Comparison of ENCODE assay signal across 10 mouse cellular contexts in the genomic region with DNA sequence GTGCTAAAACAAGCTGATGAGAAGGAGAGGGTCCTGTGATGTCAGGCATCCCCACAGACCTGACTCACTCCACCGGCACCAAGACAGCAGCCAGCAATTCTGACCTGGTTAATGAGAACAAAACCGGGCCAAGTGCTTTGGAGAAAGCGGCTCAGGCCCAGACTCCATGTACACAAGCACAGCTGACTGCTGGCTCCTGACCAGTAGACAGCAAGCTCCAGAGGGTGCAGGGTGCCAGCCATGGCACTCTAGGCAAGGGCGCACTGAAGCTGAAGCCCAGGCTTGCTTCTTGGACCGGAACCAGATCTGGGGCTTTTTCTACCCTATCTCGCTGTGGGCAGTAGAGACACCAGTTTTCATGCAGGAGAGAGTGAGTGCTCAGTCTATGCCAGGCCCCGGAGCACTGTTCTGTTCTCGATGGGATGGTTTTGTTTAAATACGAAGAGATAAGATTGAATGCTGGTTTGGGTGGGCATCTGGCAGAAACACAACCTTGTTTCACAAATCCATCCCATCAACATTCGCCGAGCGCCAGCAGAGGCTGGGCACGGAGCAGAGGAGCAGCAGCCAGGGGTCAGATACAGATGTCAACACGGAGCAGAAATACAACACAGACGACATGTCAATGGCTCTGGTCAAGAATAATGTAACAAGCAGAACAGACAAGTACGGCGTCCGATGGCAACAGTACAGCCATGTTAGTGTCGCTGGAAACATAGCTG.
DNase-seq lines count a peak whose midpoint lies in the region; ATAC-seq and TF ChIP-seq lines count a peak whose summit lies in the region.
"Had no signal": no experiment of that assay in that cellular context is flagged by ENCODE, and none has a peak within 500 bp of the region (broad histone marks: within the 10 kb centered on the region; RNA-seq: fewer than 3 reads in every experiment).

No protein-coding gene starts in this region.

- ATAC-seq in kidney, embryonic 15.5 days (replicated peaks; ENCODE audit: low FRiP score) = no peak
- ATAC-seq in lung, embryonic 16.5 days (ENCODE audit: low read depth) = peak; percentile 87

- H3K27me3 ChIP-seq in kidney, adult 2 months (replicated peaks; ENCODE audit: control insufficient read depth, insufficient read depth, low read length) = no peaks in the 10 kb centered on the region
- H3K27me3 ChIP-seq in kidney, embryonic 15.5 days = no peaks in the 10 kb centered on the region
- no peaks in the 10 kb centered on the region for H3K27me3 ChIP-seq in lung, embryonic 16.5 days (ENCODE audit: control insufficient read depth, insufficient read depth, low read depth, low read length)
- H3K27me3 ChIP-seq: midbrain, embryonic 12.5 days had no signal

- H3K4me3 ChIP-seq in kidney, adult 2 months (ENCODE audit: insufficient read depth, low read depth, low read length) = no peak overlapping the region
- H3K4me3 ChIP-seq in kidney, embryonic 15.5 days (replicated peaks) = no peak overlapping the region
- H3K4me3 ChIP-seq in lung, embryonic 16.5 days (ENCODE audit: low read length) = no peak overlapping the region
- H3K4me3 ChIP-seq: midbrain, embryonic 12.5 days had no signal

- no peak for TF ChIP-seq POLR2A in kidney, adult 2 months (IDR thresholded peaks at IDR 0.05; ENCODE audit: low read depth, low read length)

- H3K27ac ChIP-seq in kidney, adult 2 months (ENCODE audit: insufficient read depth, low read depth, low read length) = no peak overlapping the region
- no peak overlapping the region for H3K27ac ChIP-seq in kidney, embryonic 15.5 days
- H3K27ac ChIP-seq in lung, embryonic 16.5 days (ENCODE audit: low read length) = peak overlapping the region; percentile 14
- H3K27ac ChIP-seq: midbrain, embryonic 12.5 days had no signal

- H3K4me2 ChIP-seq in kidney, embryonic 15.5 days = no peak overlapping the region
- H3K4me2 ChIP-seq in lung, embryonic 16.5 days (ENCODE audit: low read depth, low read length) = no peak overlapping the region
- H3K4me2 ChIP-seq: midbrain, embryonic 12.5 days had no signal

- H3K36me3 ChIP-seq in kidney, adult 2 months (ENCODE audit: control insufficient read depth, insufficient read depth, low read length) = no peaks in the 10 kb centered on the region
- no peaks in the 10 kb centered on the region for H3K36me3 ChIP-seq in kidney, embryonic 15.5 days
- H3K36me3 ChIP-seq in lung, embryonic 16.5 days (ENCODE audit: control insufficient read depth, insufficient read depth, low read length) = no peaks in the 10 kb centered on the region
- H3K36me3 ChIP-seq: midbrain, embryonic 12.5 days had no signal

- H3K9me3 ChIP-seq in kidney, embryonic 15.5 days (replicated peaks) = no peaks in the 10 kb centered on the region
- no peaks in the 10 kb centered on the region for H3K9me3 ChIP-seq in lung, embryonic 16.5 days (ENCODE audit: control insufficient read depth, low read length)
- H3K9me3 ChIP-seq: midbrain, embryonic 12.5 days had no signal

- DNase-seq in kidney, adult 2 months = peak; percentile 53
- peak; percentile 32 for DNase-seq in cerebellum, adult 11 months
- DNase-seq in gastrocnemius, adult 8-10 months (ENCODE audit: low spot score in 2 of 2) = peak; percentile 21 to 56
- no peak for DNase-seq in thymus, postnatal 25 days
- no peak for DNase-seq in spleen, adult 12 weeks (ENCODE audit: low spot score)
- no peak for DNase-seq in ovary, postnatal 14 days (ENCODE audit: low spot score)
- DNase-seq: kidney, postnatal 4 days had no signal

- no peaks in the 10 kb centered on the region for H3K4me1 ChIP-seq in kidney, adult 2 months (ENCODE audit: control insufficient read depth, insufficient read depth, low read length)
- peaks cover 10% of the 10 kb centered on the region; the same call in 1 of the 2 replicates for H3K4me1 ChIP-seq in kidney, embryonic 15.5 days
- no peaks in the 10 kb centered on the region for H3K4me1 ChIP-seq in lung, embryonic 16.5 days (replicated peaks; ENCODE audit: control insufficient read depth, insufficient read depth, low read length)

- no peak for TF ChIP-seq CTCF in kidney, adult 2 months (conservative IDR thresholded peaks at IDR 0.05; ENCODE audit: insufficient read depth, insufficient read length, low read depth, low read length)

- no peak overlapping the region for H3K9ac ChIP-seq in kidney, embryonic 15.5 days
- H3K9ac ChIP-seq in lung, embryonic 16.5 days (ENCODE audit: low read length) = no peak overlapping the region
- H3K9ac ChIP-seq: midbrain, embryonic 12.5 days had no signal

- WGBS in kidney, adult 2 months = 84% methylated on average over 19 of the region's 19 CpGs
- 90% methylated on average over 19 of the region's 19 CpGs for WGBS in kidney, embryonic 15.5 days
- 62% methylated on average over 19 of the region's 19 CpGs for WGBS in lung, embryonic 16.5 days

Comparison
In these comparisons a context has a peak if more than half of its experiments do, and no peak if none do; other contexts are left out.
1. DNase-seq: peak in kidney, adult 2 months (single experiment), cerebellum, adult 11 months (single experiment) and gastrocnemius, adult 8-10 months (2 of 2); none in thymus, postnatal 25 days (single experiment), spleen, adult 12 weeks (single experiment) and ovary, postnatal 14 days (single experiment).